Mouse (Mus musculus) ZHBTc4 (cell line): ENCODE measurements at regions not wholly inside any gene's neighbourhood (a gene's known extent, or its start where the extent isn't known, plus 50 kb on each side); places are given as distances from the start of the nearest gene placed in this dataset.

Experiments used
- DNase-seq: peaks from one replicate; pipeline ENCODE4 v3.0.0-alpha.2; 2011; ENCODE audit warnings: low read depth, low spot score

DNA sequence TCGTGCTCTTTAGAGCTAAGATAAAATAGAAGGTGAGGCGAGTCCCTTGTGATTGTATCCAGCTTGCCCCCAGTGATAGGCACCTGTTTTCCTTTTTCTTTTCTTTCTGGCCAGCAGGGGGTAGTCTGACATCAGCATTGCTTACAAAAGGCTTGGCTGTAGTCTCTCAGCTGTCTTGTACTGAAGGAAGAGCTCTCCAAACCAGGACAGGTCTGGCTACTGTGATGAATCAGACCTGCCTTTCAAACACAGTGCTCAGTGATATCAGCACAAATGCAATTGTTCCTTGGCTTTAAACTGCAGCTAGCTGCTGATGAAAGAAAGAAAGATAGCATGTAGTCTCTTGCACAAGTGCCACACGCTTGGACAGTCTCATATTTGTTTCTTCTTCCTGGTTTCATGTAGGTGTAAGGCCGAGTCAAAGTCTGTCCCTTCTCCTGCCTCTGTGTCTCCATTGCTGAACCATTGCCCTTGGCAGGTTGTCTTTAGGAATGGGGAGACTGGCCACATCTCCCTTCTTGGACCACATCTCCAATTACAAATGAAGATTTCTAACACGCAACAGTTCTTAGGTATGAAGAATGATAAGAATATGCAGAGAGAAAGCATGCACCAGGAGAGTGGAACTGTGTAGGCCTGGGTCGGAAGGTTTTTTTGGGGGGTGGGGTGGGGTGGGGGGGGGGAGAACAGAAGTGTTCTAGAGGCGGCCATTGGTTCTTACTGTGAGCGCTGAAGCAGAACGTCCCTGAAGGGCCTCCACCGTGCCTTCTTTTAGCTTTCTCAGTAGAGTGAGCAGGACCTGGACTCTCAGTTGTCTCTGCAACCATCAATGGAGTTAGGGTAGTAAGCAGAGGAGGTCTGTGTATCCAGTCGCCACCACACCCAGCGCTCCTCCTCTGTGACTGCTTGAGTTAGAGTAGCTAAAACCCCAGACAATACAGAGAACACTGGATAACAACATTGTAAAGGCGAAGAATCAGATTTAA, 200.9 kb downstream of the Faxc start:
- peak; percentile 85 for DNase-seq

DNA sequence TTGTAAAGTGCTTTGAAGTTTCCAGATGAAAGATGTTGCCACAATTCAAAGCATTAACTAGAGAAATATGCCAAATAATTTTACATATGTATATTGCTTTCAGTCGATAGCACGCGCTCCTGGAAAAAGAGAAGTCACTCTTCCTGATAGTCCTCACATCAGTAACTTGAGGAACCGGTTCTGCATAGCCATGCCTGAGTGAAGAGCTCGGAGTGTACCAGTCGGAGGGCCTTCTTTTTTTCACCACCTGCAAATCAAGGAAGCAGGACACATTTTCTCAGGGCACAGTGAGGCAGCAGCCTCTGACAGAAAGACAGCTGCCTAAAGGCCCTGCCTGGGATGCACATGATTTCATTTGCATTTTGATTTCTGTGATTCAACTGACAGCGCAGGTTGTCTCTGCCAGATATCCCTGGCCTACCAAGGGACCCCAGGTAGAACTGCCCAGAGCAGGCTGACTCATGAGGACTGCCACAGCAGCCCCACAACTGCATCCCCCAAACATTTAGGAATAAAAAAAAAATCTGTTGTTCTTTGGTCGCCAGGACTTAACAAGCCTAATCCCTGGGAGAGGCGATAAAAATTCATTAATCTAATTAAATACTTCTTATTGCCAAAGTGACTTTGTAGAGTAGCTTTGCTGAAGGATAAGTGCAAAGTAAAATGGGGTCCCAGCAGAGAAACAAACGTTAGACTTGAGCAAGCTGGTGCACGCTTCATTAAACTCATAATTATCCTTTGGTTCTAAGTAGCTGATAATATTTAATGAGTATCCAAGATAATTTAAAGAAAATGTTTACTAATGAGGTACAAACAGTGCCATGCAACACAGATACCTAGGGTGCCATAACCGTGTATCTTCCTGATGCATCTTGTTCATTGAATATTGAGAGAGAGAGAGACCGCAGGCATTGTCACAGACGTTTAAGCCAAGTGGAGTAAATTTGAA, 202.7 kb downstream of the Faxc start:
- DNase-seq: no peak

DNA sequence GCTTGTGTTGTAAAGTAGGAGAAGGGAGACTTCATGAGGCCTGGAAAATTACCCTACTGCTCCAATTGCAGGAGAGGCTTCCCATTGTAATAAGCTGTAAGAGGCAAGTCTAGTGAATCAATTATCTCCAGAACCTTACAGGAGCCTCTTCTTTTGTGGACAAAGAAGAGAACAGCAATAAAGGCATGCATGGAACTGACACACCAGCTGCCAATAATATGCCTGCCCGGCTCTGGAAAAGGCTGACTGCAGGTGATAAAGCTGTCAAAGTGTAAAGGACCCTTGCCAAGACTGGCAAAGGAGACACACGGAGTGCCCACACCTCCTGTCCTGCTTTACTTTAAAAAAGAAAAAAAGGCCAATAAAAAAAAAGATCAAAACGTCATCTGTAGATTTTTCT, 209.0 kb downstream of the Faxc start:
- no peak for DNase-seq

DNA sequence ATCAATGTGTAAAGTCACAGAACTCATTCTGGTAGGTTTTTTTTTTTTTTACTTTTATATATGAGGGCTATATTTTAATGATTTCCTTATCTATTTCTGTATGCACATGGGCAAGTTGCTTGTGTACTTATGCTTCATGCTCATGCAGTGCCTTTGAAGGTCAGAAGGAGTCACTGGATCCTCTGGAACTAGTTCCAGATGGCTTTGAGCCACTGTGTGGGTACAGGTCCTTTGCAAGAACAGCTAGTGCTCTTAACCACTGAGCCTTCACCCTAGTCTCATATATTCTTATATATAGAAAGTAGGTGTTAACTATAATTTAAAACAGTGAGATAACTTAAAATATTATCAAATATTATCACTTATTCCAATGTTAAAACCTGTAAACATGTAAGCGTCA, 212.4 kb downstream of the Faxc start:
- DNase-seq: no peak

DNA sequence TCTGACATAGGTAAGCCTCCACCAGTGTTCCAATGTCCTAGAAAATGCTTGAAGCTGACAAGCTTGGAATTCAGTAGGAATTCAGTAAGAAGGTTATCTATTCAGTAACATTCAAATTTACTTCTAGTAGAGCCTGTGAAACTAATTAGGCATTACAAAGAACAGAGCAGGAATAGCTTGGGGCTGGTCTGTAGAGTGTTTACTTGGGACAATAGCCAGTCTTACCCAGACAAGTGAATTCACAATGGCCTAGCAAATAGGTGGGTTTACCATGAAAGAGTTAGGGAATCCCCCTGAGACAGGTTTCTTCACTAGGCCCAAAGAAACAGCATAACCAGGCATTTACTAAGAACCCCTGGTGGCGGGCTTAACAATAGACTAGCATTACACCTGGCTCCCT, 212.5 kb upstream of the Fbxl4 start:
- peak; percentile 92 for DNase-seq

DNA sequence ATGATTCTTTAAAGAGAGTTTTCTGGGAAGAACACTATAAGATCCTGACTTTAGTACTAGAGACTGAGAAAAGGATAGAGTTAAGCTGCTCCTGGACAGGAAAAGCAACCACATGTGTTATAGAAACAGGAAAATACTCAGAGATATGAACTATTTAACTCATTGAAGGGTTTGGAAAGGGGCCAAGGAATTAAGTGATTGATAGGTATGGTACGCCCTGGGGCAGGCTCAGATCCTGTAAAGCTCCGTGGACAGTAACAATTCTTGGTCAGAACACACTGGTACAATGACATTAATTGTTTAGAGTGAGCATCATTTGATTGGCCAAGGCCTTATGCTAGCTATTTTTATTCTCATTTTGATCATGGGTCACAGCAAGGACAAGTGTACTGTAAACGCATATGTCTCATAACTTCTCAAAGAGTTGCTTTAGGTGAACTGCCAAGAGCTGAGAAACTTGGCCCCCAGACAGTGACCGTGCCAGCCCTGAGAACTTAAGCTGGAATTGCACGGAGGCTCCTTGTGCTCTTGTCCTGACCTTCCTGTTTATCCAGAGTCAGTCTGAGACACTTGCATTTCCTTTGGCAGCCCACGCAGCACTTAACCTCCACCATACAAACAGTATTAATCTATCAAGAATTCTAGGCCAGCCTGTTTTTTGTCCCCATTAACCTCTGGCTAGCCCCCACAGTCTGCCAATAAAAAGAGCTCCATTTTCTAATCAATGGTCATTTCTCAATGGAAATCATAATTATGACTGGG, 210.5 kb upstream of the Fbxl4 start:
- DNase-seq: no peak

DNA sequence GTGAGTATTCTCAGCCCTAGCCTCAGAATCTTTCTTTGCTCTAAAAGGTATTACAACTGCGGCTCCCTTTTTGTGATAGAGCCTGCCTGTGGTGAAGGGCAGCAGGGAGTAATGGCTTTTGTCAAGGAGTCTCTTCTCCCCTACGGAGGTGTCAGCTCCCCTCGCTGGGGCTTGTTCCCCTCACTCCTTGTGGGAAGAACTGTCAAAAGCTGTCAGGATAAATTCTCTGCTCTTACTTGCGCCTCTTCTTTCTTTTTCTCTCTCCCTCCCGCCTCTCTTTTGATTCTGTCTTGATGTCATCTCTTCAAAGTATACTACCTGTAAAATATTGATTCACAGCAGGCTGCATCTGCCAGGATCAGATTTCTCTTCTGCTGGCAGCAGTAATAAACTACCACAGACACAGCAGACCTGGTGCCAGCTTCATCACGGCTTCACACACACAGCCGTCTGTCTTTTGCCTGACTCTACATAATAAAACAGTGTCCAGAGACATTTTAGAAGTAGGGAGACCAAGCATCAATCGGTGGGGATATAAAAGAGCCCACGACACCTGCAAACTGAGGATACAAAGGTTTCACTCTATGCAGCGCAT, 205.3 kb upstream of the Fbxl4 start:
- DNase-seq: no peak

DNA sequence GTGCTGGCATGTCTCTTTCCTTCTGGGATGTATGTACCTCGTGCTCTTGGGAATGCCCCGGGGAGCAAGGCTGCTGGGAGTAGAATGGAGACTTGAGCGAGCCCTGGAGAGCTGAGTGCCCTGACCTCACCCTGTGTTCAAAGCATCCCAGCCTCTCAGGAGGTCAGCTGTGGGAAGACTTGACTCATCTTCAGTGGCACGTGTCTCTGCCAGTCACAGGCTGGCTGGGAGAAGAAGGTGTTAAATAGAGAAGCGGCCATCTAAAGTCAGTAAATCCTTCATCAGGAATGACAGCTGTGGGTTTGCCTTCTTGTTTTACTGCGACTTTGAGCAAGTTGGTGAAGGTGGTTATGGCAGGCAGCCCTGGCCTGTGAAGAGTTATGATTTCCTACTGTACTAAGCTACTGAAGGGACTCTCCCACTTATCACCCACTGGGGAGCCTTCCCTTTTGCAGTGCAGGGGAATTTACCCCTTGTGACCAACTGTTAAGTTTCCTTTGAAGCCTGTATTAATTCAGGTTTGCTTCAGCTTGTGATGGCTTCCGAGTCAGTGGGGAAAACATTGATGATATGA, 204.3 kb upstream of the Fbxl4 start:
- no peak for DNase-seq

DNA sequence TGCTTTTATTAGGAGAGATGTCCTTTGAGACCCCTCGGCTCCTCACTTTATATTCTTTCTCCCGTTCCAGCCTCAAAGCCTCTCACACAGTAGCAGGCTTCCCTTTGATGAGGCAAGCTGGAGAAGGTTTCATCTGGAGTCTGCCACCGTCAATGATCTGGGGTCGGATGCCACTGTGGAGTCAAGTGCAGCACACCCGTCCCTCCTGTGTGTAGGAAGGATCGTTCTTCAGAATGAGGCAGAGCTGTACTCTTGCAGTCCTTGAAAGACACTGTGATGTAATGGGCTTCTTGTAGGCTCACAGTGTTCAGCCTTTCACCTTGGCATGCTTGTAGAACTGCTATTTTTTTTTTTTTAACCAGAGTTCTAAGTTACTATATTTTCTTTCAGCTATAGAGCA, 203.7 kb upstream of the Fbxl4 start:
- no peak for DNase-seq

DNA sequence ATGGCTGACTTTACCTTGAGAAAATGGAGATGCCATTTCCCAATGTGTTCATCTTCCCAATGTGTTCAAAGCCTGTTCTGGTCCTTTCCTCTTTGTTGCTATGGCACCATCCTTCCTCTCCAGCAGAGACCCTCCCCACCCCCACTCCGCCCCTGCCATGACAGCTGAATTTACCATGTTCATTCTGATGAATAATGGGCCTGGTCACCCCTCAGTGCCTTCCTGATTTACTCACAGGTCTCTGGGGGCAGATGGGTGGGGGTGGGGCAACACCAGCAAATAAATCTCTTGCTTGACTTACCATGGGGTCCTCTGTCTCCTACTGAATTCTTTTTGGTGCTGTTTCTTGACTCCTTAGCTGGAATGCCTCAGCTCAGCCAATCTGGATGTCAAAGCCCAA, 170.9 kb upstream of the Fbxl4 start:
- DNase-seq: no peak

DNA sequence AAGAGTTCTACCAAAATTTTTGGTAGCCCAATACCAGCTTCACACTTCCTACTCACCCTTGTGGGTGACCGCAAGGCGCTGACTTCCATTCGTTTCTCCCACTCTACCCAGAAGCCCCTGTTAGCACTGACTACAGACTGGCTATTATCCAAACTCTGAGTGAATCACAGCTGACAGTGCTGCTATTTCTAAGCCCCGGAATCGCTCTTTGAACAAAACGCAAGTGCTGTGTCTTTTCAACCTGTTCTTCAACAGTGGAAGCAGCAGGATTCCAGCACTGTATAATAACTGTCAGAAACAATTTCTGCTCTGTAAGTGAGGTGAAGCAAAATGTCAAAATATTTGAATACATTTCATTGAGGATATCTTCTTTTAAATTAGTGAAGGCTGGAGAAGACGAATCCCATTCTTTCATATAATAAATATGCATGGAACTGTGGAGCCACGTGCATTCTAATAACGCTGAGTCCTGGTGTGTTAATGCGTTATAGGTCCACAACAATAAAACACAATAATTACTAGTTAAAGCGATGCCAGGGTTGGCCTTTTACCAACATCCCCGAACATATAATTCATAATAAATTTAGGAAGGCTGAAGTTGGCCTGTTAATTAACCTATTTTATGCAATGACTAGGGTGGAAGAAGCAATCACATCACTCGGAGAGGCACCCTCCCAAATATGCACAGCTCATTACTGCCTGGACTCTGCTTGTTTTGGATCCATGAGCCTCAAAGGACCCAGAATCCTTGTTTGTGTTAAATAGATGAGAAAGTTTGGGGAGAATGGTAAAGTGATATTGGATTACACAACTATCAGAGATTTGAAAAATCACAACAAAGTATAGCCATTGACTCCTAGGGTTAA, 169.0 kb upstream of the Fbxl4 start:
- no peak for DNase-seq

DNA sequence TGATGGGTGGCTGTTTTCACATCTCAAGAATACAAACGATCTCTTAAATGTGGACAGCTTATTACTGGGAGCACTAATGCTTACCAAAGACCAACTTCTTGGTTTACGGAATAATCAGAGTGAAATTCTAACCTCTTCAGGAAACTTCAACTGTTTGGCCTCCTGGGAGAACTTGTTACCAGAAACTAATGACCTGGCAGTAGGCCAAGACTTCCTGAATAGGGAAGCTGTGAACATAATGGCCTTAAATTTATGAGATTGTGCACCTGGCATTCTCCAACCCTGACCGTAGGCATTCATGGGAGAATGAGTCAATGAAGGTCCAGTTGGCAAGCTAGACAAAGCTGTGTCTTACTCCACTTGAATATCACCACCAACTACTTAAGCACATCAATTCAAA, 160.8 kb upstream of the Fbxl4 start:
- DNase-seq: no peak

DNA sequence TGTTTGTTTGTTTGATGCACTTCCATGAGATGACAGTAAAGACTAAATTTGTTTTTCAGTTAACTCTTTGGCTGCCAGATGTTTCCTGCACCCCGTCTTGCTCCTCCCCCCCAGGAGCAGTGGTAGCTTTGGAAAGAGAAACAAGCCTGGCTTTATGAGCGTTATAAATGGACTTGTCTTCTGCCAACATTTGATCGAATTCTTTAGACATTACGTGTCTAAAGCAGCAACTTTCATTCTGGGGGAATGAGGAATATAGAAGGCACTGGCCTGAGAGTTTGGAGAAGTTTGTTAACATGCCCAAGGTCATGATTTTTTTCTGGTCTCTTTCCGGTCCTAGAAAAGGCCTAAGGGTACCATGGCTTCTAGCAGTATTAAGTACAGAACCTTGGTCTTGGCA, 148.8 kb upstream of the Fbxl4 start:
- DNase-seq: no peak

DNA sequence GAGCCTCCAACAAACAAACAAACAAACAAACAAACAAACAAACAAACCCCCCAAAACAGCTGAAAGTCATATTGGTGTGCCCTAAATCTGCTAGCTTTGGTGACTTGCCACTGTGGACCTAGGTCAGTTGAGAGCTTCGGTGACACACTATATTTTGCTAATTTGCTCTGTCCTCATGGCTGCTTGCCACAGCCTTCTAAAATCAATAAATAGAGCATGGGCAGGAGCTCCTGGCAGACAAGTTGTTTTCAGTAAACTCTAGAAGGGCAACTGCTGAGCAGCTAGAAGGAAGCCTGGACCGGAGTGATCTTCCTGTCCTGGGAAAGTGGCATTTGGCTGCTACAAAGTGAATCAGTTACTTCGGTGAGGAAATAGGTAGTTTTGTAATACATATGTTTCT, 119.7 kb upstream of the Fbxl4 start:
- DNase-seq: no peak

DNA sequence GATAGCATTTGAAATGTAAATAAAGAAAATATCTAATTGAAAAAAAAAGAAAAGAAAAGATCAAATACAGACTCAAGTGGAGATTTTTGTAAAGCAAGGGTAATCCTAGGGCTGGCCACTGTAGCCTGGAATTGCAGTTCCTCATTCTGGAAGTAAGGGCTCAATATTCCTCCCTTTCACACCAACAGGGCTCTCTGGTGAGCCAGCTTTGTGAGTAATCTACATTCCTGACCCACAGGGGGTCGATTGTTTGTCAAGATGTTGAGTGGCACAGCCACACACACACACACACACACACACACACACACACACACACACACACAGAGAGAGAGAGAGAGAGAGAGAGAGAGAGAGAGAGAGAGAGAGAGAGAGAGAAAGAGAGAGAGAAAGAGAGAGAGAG, 107.1 kb upstream of the Fbxl4 start:
- peak; percentile 59 for DNase-seq

DNA sequence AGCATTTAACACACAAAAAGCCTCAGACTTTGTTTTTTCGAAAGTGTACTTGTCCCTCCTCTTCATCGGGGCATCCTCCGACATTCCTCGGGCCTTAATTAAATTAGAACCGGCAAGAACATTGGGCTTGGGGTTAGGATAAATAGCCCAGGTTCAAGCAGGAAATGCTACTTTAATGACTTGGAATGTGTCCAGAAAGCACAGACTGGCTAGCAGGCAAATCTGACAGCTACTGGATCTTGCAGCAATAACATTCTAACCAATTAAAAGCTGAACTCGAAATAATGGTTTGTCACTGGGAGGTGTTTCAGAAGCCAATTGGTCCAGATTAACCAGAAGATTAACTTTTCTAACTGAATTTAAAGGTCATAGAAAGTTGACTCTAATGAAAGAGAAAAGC, 93.4 kb upstream of the Fbxl4 start:
- no peak for DNase-seq

DNA sequence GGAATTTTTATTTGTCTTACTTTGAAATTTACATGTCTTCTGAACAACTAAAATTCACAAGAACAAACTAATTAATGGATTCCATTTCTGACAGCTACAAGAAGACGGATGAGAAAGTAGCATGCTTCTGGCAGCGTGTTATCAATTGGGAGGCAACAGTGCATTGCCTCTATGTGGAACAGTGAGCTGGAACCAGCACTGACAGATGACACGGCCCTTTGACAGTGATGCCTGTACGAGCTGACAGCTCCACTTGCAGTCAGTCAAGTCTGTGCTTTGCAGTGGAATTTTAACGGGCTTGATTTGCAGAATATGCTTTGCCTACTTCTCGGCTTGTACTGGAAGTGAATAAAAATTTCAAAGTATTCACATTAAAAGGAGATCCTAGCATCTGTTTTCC, 88.3 kb upstream of the Fbxl4 start:
- no peak for DNase-seq

DNA sequence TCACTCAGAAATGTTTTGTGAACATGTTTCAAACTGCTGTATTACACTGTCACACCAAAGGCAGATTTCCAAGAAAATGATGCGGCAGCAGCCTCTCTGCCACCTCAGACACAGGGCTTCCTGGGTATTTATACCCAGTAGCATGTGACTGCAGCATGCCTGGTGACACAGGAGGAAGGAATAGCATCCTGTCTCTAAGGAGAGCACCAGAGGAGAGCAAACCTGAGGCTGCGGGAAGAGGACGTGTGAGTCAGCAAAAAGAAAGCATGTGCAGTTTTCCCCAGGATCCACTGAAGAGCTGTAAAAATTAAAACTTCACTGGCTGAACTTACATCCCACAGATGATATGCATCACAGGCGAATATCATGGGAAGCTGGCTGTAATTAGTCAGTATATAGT, 83.2 kb upstream of the Fbxl4 start:
- DNase-seq: no peak

DNA sequence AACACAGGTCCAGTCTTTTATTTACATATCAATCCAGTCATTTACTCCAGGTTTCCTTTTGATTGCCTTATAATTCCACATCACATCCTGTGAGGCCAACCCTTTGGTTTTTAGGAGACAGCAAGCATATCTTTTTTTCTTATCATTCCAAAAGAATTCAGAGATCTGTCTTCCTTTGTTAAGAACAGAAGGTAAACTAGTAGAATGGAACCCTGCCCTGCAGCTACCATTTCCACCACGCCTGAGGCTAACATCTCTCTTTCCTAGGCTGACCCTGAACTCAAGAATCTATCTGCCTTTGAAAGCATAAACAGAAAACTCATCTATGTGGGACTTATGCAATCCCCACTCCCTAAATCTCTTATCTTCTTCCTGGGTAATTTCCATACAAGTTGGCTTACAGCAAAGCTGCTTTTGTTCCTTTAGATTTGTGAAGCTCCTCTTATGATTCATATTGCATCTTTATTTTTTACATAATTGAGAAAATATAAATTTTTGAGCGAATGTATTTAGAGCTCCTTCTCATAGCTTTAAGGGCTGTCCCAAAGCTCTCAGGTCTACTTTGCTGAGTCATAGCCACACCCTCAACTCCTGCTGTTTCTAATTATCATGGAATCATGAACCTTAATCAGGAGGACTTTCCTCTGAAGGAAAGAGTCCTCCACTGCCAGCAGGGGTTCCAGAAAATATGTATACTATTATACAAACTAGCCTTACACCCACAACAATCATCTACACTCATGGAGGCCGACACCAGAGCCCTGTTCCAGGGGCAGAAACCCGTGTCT, 74.6 kb upstream of the Fbxl4 start:
- peak; percentile 75 for DNase-seq
